Mouse (Mus musculus): ENCODE measurements around the gene Cyp4f16. TPM values are rescaled to one million over a fixed set of nuclear protein-coding genes. Genes with fewer than 3 reads are reported as not detected.
"Not testable (repeated sequence)": the region's sequence is repeated elsewhere in the genome, so short reads cannot be mapped to it uniquely, and the experiment has no call there.

Cyp4f16 gene
- 4.3 and 4.5 TPM in 2 replicates for polyA plus RNA-seq (2015; fragmentation: Nextera tagmentation; extraction: Ambion mirVana)

DNA sequence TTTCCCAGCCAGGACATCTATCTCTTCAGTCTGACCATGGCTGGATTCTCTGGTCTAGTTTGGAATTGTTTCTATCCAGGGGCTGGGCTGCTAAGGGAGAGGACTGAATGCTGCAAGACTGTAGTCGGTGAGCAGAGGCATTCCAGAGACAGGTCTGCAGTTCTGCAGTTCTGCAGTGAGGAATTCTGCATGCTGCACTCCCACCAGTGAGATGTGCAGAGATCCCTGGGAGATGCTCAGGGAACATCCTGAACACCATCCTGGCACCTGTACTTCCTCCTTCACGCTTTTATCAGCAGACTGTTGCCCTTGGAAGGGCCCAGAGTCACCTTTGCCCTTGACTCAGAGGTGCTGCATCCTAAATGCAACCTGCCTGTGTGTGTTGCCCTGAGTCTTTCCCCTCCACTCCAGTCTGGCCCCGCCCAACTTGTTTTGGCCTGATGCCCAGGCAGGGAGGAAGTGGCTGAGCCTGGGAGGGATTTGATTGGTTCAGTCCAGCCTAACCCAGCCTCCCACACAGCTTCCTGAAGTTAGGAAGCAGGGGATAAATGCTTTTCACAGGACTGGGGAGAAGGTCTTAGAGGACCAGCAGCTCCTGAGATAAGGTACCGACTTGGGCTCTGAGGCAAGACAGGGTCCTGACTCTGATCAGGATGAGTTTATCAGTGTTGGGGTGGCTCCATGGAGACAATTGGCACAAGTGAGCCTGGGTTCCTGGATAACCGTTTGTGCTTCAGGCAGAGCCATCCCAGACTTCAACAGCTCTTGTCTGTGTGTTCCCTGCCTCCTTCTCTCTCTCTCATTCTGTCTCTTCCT, at the start of gene Cyp4f16:
Cyp4f16 (plus strand) TSS at position 508 of the 816 bp plus-strand sequence.
- not testable (repeated sequence) for H3K9ac ChIP-seq; H3K27me3 ChIP-seq; H3K9me3 ChIP-seq (replicated peaks); H3K36me3 ChIP-seq (replicated peaks); H3K4me1 ChIP-seq (replicated peaks)
- H3K27ac ChIP-seq (replicated peaks), result 0 out of 2 replicates have a peak within 1 kb of the TSS, but pooled peaks have one; percentile 14
- peak within 1 kb of the TSS; percentile 37 for H3K4me3 ChIP-seq (replicated peaks)
- ATAC-seq (ENCODE audit: insufficient read depth), result peak; percentile 70; the same call in 1 of the 2 replicates
- H3K4me2 ChIP-seq, result peak within 1 kb of the TSS; percentile 49
- WGBS (ENCODE audit: insufficient replicate concordance), result 9% methylated on average over 5 of the region's 5 CpGs

GRCm38 (mm10) chr17:32492349-32492980, 43.9 kb upstream of the Cyp4f16 start:
- peak; percentile 40; the same call in 1 of the 2 replicates for ATAC-seq (ENCODE audit: insufficient read depth)
- no peak overlapping the region for H3K27ac ChIP-seq (replicated peaks)
- H3K4me3 ChIP-seq (replicated peaks), result peak overlapping the region; percentile 42
- H3K4me2 ChIP-seq, result peak overlapping the region; percentile 65
- H3K9ac ChIP-seq, result no peak overlapping the region
- H3K9me3 ChIP-seq (replicated peaks), result no peaks in the 10 kb centered on the region
- no peaks in the 10 kb centered on the region for H3K36me3 ChIP-seq (replicated peaks)
- H3K4me1 ChIP-seq (replicated peaks), result peaks cover 7% of the 10 kb centered on the region
- 12% methylated on average over 30 of the region's 30 CpGs for WGBS (ENCODE audit: insufficient replicate concordance)
- peaks cover 21% of the 10 kb centered on the region for H3K27me3 ChIP-seq

DNA sequence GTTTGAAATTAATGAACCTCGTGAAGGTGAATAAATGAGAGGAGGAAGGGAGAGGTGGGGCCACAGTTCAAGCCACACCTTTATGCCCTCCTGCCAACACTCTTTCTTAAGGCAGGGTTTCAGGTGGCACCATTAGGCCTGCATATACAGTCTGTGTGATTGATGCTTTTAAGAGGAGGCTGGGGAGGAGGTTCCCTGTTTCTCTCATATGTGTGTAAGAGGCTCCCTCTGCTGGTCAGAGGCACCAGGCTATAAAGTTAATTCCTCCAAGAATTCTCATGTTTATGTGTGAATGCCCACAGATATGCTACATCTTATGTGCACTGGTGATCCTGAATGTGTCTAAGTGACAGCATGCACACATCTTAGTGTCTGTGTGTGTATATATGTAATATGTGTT, 41.8 kb upstream of the Cyp4f16 start:
- WGBS (ENCODE audit: insufficient replicate concordance), result 52% methylated on average over 1 of the region's 1 CpGs
- peaks cover 7% of the 10 kb centered on the region for H3K4me1 ChIP-seq (replicated peaks)
- H3K36me3 ChIP-seq (replicated peaks), result no peaks in the 10 kb centered on the region
- H3K27ac ChIP-seq (replicated peaks), result no peak overlapping the region
- ATAC-seq (ENCODE audit: insufficient read depth), result no peak
- no peak overlapping the region for H3K9ac ChIP-seq
- H3K27me3 ChIP-seq, result peaks cover 21% of the 10 kb centered on the region
- H3K4me2 ChIP-seq, result no peak overlapping the region
- H3K4me3 ChIP-seq (replicated peaks), result no peak overlapping the region
- no peaks in the 10 kb centered on the region for H3K9me3 ChIP-seq (replicated peaks)

DNA sequence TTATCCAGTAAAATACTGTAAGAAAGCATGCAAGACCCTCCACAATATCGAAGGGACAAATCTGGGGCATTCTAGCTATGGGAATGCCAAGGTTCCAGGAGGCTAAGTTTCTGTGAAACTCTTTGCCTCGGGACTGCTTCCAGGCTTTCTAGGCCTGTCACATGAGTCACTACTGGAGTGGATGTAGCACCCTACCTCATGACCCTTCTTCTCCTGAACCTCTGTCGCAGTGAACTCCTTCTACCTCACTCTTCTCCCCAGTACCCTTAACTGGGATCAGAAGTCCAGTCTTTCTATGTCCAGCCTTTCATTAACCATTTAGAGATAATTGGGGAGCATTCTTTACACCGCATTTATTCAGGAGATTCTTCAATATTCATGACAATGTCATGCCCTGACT, 35.8 kb upstream of the Cyp4f16 start:
- not testable (repeated sequence) for H3K4me2 ChIP-seq; ATAC-seq (ENCODE audit: insufficient read depth); H3K27me3 ChIP-seq; H3K9ac ChIP-seq; H3K4me3 ChIP-seq (replicated peaks); H3K36me3 ChIP-seq (replicated peaks); H3K27ac ChIP-seq (replicated peaks); H3K9me3 ChIP-seq (replicated peaks); H3K4me1 ChIP-seq (replicated peaks)
- WGBS (ENCODE audit: insufficient replicate concordance), result 62% methylated on average over 4 of the region's 4 CpGs

GRCm38 (mm10) chr17:32501051-32501450, 35.3 kb upstream of the Cyp4f16 start:
- H3K36me3 ChIP-seq (replicated peaks), result no peaks in the 10 kb centered on the region
- no peak for ATAC-seq (ENCODE audit: insufficient read depth)
- H3K4me3 ChIP-seq (replicated peaks), result no peak overlapping the region
- no peaks in the 10 kb centered on the region for H3K9me3 ChIP-seq (replicated peaks)
- no peak overlapping the region for H3K4me2 ChIP-seq
- no peak overlapping the region for H3K9ac ChIP-seq
- 47% methylated on average over 3 of the region's 3 CpGs for WGBS (ENCODE audit: insufficient replicate concordance)
- no peak overlapping the region for H3K27ac ChIP-seq (replicated peaks)
- peaks cover 4% of the 10 kb centered on the region; the same call in 1 of the 2 replicates for H3K27me3 ChIP-seq
- 0 out of 2 replicates have a peak, but pooled peaks cover 6% of the 10 kb centered on the region for H3K4me1 ChIP-seq (replicated peaks)

DNA sequence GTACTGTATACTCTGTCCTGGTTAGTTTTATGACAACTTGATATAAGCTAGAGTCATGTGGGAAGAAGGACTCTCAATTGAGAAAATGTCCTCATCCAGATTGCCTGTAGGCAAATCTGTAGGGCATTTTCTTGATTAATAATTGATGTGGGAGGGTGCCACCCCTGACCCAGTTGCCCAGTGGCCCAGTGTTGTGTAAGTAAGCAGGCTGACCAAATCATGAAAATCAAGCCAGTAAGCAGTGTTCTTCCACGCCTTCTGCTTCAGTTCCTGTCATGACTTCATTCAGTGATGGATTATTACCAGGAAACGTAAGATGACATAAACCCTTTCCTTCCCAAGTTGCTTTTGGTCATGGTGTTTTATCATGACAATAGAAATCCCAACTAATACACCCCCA, 33.2 kb upstream of the Cyp4f16 start:
- 49% methylated on average over 2 of the region's 2 CpGs for WGBS (ENCODE audit: insufficient replicate concordance)

DNA sequence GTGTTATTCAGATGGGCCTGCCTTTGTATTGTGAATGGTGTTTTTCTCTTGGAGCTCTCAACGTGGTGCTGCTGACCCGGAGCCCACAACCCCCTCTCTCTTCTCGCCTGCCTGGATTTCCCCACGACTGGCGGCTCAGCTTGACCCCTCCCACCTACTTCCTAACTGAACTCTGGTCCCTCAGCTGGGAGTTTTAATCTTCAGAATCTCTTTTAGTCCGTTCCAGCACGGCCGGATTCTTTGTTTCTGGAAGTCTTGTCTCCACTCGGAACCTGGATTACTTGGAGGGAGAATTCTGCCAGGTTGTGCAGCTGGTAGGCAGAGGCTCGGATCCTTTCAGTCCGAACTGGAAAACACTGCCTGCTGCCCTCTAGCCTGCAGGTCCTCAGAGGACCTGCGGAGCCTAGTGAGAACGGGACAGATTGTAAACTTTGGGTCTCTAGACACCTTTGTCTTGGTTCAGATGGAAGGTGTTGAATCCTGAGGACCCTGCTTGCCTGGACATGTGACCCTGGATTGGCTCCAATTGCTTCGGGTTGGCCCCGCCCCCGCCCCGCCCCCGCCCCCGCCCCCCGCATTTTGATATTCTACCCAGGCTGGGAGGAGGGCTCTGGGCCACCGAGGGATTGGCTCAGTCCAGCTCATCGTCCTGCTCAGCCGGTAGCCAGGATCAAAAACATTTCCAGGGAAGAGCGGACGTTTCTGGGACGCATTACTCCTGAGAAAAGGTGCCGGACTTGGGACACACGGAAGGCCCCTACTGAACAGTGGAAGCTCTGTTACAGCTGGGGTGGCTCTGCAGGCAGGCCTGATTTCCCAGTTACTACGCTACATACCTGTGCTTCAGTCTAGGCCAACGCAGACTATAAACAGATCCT, 30.3 kb upstream of the Cyp4f16 start, which contains the start of gene Cyp4f17:
Cyp4f17 (plus strand) TSS at position 200 of the 878 bp plus-strand sequence.
- no peaks in the 10 kb centered on the region for H3K36me3 ChIP-seq (replicated peaks)
- H3K9me3 ChIP-seq (replicated peaks), result no peaks in the 10 kb centered on the region
- peaks cover 4% of the 10 kb centered on the region for H3K27me3 ChIP-seq
- H3K4me3 ChIP-seq (replicated peaks), result peak within 1 kb of the TSS; percentile 55
- H3K27ac ChIP-seq (replicated peaks), result no peak within 1 kb of the TSS
- H3K9ac ChIP-seq, result peak within 1 kb of the TSS; percentile 23; the same call in 1 of the 2 replicates
- peak; percentile 73 for ATAC-seq (ENCODE audit: insufficient read depth)
- 5% methylated on average over 30 of the region's 30 CpGs for WGBS (ENCODE audit: insufficient replicate concordance)
- peaks cover 15% of the 10 kb centered on the region for H3K4me1 ChIP-seq (replicated peaks)
- peak within 1 kb of the TSS; percentile 75 for H3K4me2 ChIP-seq

More for the DNA sequence above, 33.2 kb upstream of the Cyp4f16 start:
- Histone ChIP-seq H3K9ac (no peak overlapping the region), H3K9me3 (replicated peaks) (no peaks in the 10 kb centered on the region), H3K4me1 (replicated peaks) (peaks cover 15% of the 10 kb centered on the region), H3K36me3 (replicated peaks) (no peaks in the 10 kb centered on the region), H3K27me3 (peaks cover 4% of the 10 kb centered on the region), H3K4me2 (no peak overlapping the region), H3K27ac (replicated peaks) (no peak overlapping the region), H3K4me3 (replicated peaks) (no peak overlapping the region)
- no peak for ATAC-seq (ENCODE audit: insufficient read depth)

GRCm38 (mm10) chr17:32506729-32507245, 29.6 kb upstream of the Cyp4f16 start:
- Histone ChIP-seq H3K36me3 (replicated peaks) (no peaks in the 10 kb centered on the region), H3K27ac (replicated peaks) (no peak overlapping the region), H3K9ac (0 out of 2 replicates have a peak overlapping the region, but pooled peaks have one; percentile 23), H3K27me3 (peaks cover 4% of the 10 kb centered on the region), H3K4me1 (replicated peaks) (peaks cover 15% of the 10 kb centered on the region), H3K4me2 (peak overlapping the region; percentile 75), H3K9me3 (replicated peaks) (no peaks in the 10 kb centered on the region), H3K4me3 (replicated peaks) (peak overlapping the region; percentile 55)
- ATAC-seq (ENCODE audit: insufficient read depth), result no peak
- 54% methylated on average over 9 of the region's 9 CpGs for WGBS (ENCODE audit: insufficient replicate concordance)

DNA sequence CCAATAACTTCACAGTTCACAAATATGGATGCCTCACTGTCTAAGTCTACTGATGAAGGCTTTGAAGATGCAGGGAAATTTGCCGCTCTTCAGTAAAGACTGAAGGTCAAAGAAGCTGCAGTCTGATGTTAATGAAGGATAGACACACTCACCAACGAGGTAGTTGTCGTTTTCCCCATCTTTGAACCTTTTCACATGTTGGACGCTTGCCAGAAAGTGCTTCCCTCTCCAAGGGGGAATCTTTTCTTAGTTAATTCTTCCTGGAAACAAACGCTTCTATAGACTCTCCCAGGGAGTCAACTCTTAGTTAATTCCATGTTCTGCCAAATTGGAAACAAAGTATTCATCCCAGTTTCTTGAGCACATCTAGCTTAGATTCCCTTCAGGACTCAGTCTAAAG, 20.2 kb upstream of the Cyp4f16 start:
- Histone ChIP-seq H3K9ac (no peak overlapping the region), H3K4me3 (replicated peaks) (no peak overlapping the region), H3K36me3 (replicated peaks) (no peaks in the 10 kb centered on the region), H3K4me2 (no peak overlapping the region), H3K9me3 (replicated peaks) (no peaks in the 10 kb centered on the region), H3K27me3 (no peaks in the 10 kb centered on the region), H3K27ac (replicated peaks) (no peak overlapping the region), H3K4me1 (replicated peaks) (no peaks in the 10 kb centered on the region)
- 56% methylated on average over 5 of the region's 5 CpGs for WGBS (ENCODE audit: insufficient replicate concordance)
- ATAC-seq (ENCODE audit: insufficient read depth), result no peak

DNA sequence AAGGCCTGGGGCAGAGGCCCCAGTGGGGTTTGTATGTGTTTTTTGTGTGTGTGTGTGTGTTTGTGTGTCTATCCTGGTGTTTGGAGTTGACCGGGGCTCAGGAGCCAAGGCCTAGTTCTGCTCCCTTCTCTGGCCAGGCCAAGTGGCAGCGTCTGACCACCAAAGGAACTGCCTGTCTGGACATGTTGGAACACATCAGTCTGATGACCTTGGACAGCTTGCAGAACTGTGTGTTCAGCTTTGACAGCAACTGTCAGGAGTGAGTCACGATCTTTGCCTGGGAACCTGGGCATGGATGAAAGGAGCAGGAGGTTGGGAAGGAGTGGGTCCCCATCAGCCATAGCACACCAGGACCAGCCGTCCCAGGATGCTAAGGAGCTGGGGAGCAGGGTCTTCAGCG, 14.4 kb upstream of the Cyp4f16 start:
- WGBS (ENCODE audit: insufficient replicate concordance), result 69% methylated on average over 5 of the region's 5 CpGs
- H3K4me1 ChIP-seq (replicated peaks), result no peaks in the 10 kb centered on the region
- no peak for ATAC-seq (ENCODE audit: insufficient read depth)
- no peaks in the 10 kb centered on the region for H3K9me3 ChIP-seq (replicated peaks)
- no peaks in the 10 kb centered on the region for H3K27me3 ChIP-seq
- no peak overlapping the region for H3K27ac ChIP-seq (replicated peaks)
- H3K9ac ChIP-seq, result no peak overlapping the region
- no peaks in the 10 kb centered on the region for H3K36me3 ChIP-seq (replicated peaks)
- H3K4me2 ChIP-seq, result no peak overlapping the region
- H3K4me3 ChIP-seq (replicated peaks), result no peak overlapping the region

Measured in liver, embryonic 15.5 days (tissue).